Mouse (Mus musculus) spleen, adult 18-20 months (tissue): ENCODE results near the gene Lipn.

Experiments used
- DNase-seq, 2 experiments: peaks; one replicate each; pipeline ENCODE4 v3.0.0; 2022; ENCODE audit warnings: mixed read lengths in 2 of 2

The Lipn gene

GRCm38 (mm10) chr19:34066779-34067472 is at the start of gene Lipn:
Gene Lipn (plus strand): TSS chr19:34067358.
- DNase-seq = no peak

GRCm38 (mm10) chr19:34021440-34022172 is 45.6 kb upstream of the Lipn start:
- no peak for DNase-seq

- DNase-seq = no peak
Observed at GRCm38 (mm10) chr19:34022759-34023158, 44.4 kb upstream of the Lipn start.

- no peak for DNase-seq
Observed at GRCm38 (mm10) chr19:34039731-34040130, 27.4 kb upstream of the Lipn start.

GRCm38 (mm10) chr19:34043008-34043407 is 24.1 kb upstream of the Lipn start:
- DNase-seq = no peak

- DNase-seq = no peak
Observed at GRCm38 (mm10) chr19:34049371-34050039, 17.7 kb upstream of the Lipn start.

- DNase-seq = no peak
Observed at GRCm38 (mm10) chr19:34051502-34051901, 15.7 kb upstream of the Lipn start.

GRCm38 (mm10) chr19:34063547-34063946 is 3.6 kb upstream of the Lipn start:
- no peak for DNase-seq

GRCm38 (mm10) chr19:34064059-34064458 is 3.1 kb upstream of the Lipn start:
- DNase-seq = no peak

- no peak for DNase-seq
Observed at GRCm38 (mm10) chr19:34074239-34074638, 7.1 kb downstream of the Lipn start.

GRCm38 (mm10) chr19:34078130-34078529 is 11.0 kb downstream of the Lipn start:
- no peak for DNase-seq

GRCm38 (mm10) chr19:34089011-34089680 is 22.0 kb downstream of the Lipn start:
- no peak for DNase-seq

GRCm38 (mm10) chr19:34095381-34095780 is 28.2 kb downstream of the Lipn start:
- DNase-seq = no peak

- no peak for DNase-seq
Observed at GRCm38 (mm10) chr19:34096228-34096627, 29.1 kb downstream of the Lipn start.

- no peak for DNase-seq
Observed at GRCm38 (mm10) chr19:34100633-34101032, 33.5 kb downstream of the Lipn start, which contains the start of gene Lipm. Gene Lipm (plus strand): TSS chr19:34100933.

GRCm38 (mm10) chr19:34101888-34102287 is 34.7 kb downstream of the Lipn start:
- no peak for DNase-seq

GRCm38 (mm10) chr19:34104841-34105240 is 37.7 kb downstream of the Lipn start:
- no peak for DNase-seq

GRCm38 (mm10) chr19:34119102-34119501 is 51.9 kb downstream of the Lipn start:
- no peak for DNase-seq

GRCm38 (mm10) chr19:34119653-34120052 is 52.5 kb downstream of the Lipn start:
- DNase-seq = no peak

GRCm38 (mm10) chr19:34120107-34120731 is 53.1 kb downstream of the Lipn start:
- DNase-seq = no peak
